Mouse (Mus musculus) lung, embryonic 14.5 days (tissue): ENCODE data around the gene Hs3st4. TPM values are rescaled to one million over a fixed set of nuclear protein-coding genes. Genes with fewer than 3 reads are reported as not detected.

Source experiments
- ATAC-seq: fragments of 200-750 bp; cut with Nextera tagmentation; 2 replicates; pipeline ENCODE4 v1.8.0; 2017; ENCODE audit warnings: mild to moderate bottlenecking, moderate TSS enrichment, moderate library complexity; ENCODE audit not compliant: insufficient read depth
- DNase-seq: peaks from one replicate; pipeline ENCODE4 v3.0.0-alpha.2; 2015
- H3K27ac ChIP-seq: fragments of 300-500 bp; sonication (generic); 2 replicates; pipeline ENCODE4 v1.5.1; 2014; ENCODE audit warnings: low read depth, mild to moderate bottlenecking, moderate library complexity
- H3K27me3 ChIP-seq: fragments of 300-500 bp; sonication (generic); 2 replicates; pipeline ENCODE4 v1.6.1; 2014; ENCODE audit warnings: low read length, control low read depth; ENCODE audit not compliant: insufficient read depth
- H3K36me3 ChIP-seq: fragments of 300-500 bp; sonication (generic); 2 replicates; pipeline ENCODE4 v1.6.1; 2014; ENCODE audit warnings: control low read depth; ENCODE audit not compliant: insufficient read depth
- H3K4me1 ChIP-seq: fragments of 300-500 bp; sonication (generic); 2 replicates; pipeline ENCODE4 v1.6.1; 2014; ENCODE audit warnings: antibody characterized with exemption, control low read depth; ENCODE audit not compliant: insufficient read depth
- H3K4me2 ChIP-seq: fragments of 300-500 bp; sonication (generic); 2 replicates; pipeline ENCODE4 v1.6.1; 2014; ENCODE audit warnings: mild to moderate bottlenecking
- H3K4me3 ChIP-seq: fragments of 300-500 bp; sonication (generic); 2 replicates; pipeline ENCODE4 v1.5.1; 2014; ENCODE audit warnings: low read depth, low read length
- H3K9ac ChIP-seq: fragments of 300-500 bp; sonication (generic); 2 replicates; pipeline ENCODE4 v1.6.1; 2014
- H3K9me3 ChIP-seq: fragments of 300-500 bp; sonication (generic); 2 replicates; pipeline ENCODE4 v1.6.1; 2016; ENCODE audit warnings: low read depth, low read length, control low read depth
- CTCF ChIP-seq: IDR thresholded peaks from 2 replicates; pipeline ENCODE4 v1.5.1; 2016; ENCODE audit warnings: antibody characterized with exemption, low read depth
- WGBS: fragments of 180-500 bp; shearing (Covaris S2); extraction: QIAGEN DNeasy Blood & Tissue Kit; methylation state at CpG from one replicate; pipeline ENCODE4 v1.1.7; 2014; 5-methylcytosine and 5-hydroxymethylcytosine counted together
- polyA plus RNA-seq: library from polyadenylated mRNA; unstranded; fragments of >200 nt; fragmentation: Nextera tagmentation; extraction: Ambion mirVana; gene quantifications from 2 replicates; pipeline ENCODE4 v1.2.1, GENCODE M21; 2014

The Hs3st4 gene
- polyA plus RNA-seq, 1 experiment from 2014 or later, result 0.05 TPM

GRCm38 (mm10) chr7:123982010-123982409, 659 bp upstream of the Hs3st4 start:
- Histone ChIP-seq H3K9ac (no peak overlapping the region), H3K36me3 (no peaks in the 10 kb centered on the region)

GRCm38 (mm10) chr7:123983177-123984046, 743 bp downstream of the Hs3st4 start:
- under 1% methylated on average over 77 of the region's 97 CpGs for WGBS
- 0 out of 2 replicates have a peak overlapping the region, but pooled peaks have one; percentile 13 for H3K9ac ChIP-seq
- DNase-seq, result peak; percentile 8

More at GRCm38 (mm10) chr7:123982010-123982409, 659 bp upstream of the Hs3st4 start:
- no peak for ATAC-seq
- peaks cover 63% of the 10 kb centered on the region for H3K27me3 ChIP-seq
- H3K4me1 ChIP-seq, result no peaks in the 10 kb centered on the region
- peak overlapping the region; percentile 47; the same call in 1 of the 2 replicates for H3K4me3 ChIP-seq
- no peaks in the 10 kb centered on the region for H3K9me3 ChIP-seq
- no peak for TF ChIP-seq CTCF
- H3K27ac ChIP-seq, result no peak overlapping the region
- DNase-seq, result no peak
- WGBS, result under 1% methylated on average over 5 of the region's 5 CpGs
- H3K4me2 ChIP-seq, result peak overlapping the region; percentile 95

GRCm38 (mm10) chr7:123992121-123992520, 9.5 kb downstream of the Hs3st4 start:
- 54% methylated on average over 3 of the region's 3 CpGs for WGBS

More at GRCm38 (mm10) chr7:123983177-123984046, 743 bp downstream of the Hs3st4 start:
- peak overlapping the region; percentile 47 for H3K4me3 ChIP-seq
- no peaks in the 10 kb centered on the region for H3K9me3 ChIP-seq
- ATAC-seq, result peak; percentile 38; the same call in 1 of the 2 replicates
- no peak overlapping the region for H3K27ac ChIP-seq
- no peaks in the 10 kb centered on the region for H3K36me3 ChIP-seq
- peaks cover 63% of the 10 kb centered on the region for H3K27me3 ChIP-seq
- H3K4me2 ChIP-seq, result peak overlapping the region; percentile 95
- H3K4me1 ChIP-seq, result no peaks in the 10 kb centered on the region
- TF ChIP-seq CTCF, result no peak

GRCm38 (mm10) chr7:123997266-123997665, 14.6 kb downstream of the Hs3st4 start:
- H3K9me3 ChIP-seq, result no peaks in the 10 kb centered on the region
- no peaks in the 10 kb centered on the region for H3K27me3 ChIP-seq
- no peaks in the 10 kb centered on the region for H3K36me3 ChIP-seq
- WGBS, result 39% methylated on average over 3 of the region's 3 CpGs
- no peaks in the 10 kb centered on the region for H3K4me1 ChIP-seq
- H3K4me2 ChIP-seq, result no peak overlapping the region
- no peak for TF ChIP-seq CTCF
- no peak overlapping the region for H3K4me3 ChIP-seq
- DNase-seq, result no peak
- no peak overlapping the region for H3K27ac ChIP-seq
- H3K9ac ChIP-seq, result no peak overlapping the region
- no peak for ATAC-seq

More at GRCm38 (mm10) chr7:123992121-123992520, 9.5 kb downstream of the Hs3st4 start:
- Histone ChIP-seq H3K4me1 (no peaks in the 10 kb centered on the region), H3K9ac (no peak overlapping the region), H3K36me3 (no peaks in the 10 kb centered on the region), H3K4me2 (no peak overlapping the region), H3K4me3 (no peak overlapping the region), H3K27me3 (no peaks in the 10 kb centered on the region), H3K27ac (no peak overlapping the region), H3K9me3 (no peaks in the 10 kb centered on the region)
- no peak for ATAC-seq
- DNase-seq, result no peak
- no peak for TF ChIP-seq CTCF

- TF ChIP-seq CTCF, result no peak
- ATAC-seq (no peak), DNase-seq (no peak)
- Histone ChIP-seq H3K9me3 (no peaks in the 10 kb centered on the region), H3K4me2 (no peak overlapping the region), H3K27me3 (no peaks in the 10 kb centered on the region), H3K36me3 (no peaks in the 10 kb centered on the region), H3K4me1 (no peaks in the 10 kb centered on the region), H3K4me3 (no peak overlapping the region), H3K27ac (no peak overlapping the region), H3K9ac (no peak overlapping the region)
- WGBS, result 41% methylated on average over 7 of the region's 7 CpGs
These were observed 15.9 kb downstream of the Hs3st4 start for GRCm38 (mm10) chr7:123998601-123999000.

GRCm38 (mm10) chr7:124026908-124027307, 44.2 kb downstream of the Hs3st4 start:
- no peak for DNase-seq

GRCm38 (mm10) chr7:124032236-124032635, 49.6 kb downstream of the Hs3st4 start:
- no peak overlapping the region for H3K4me3 ChIP-seq
- no peaks in the 10 kb centered on the region for H3K27me3 ChIP-seq
- TF ChIP-seq CTCF, result no peak
- H3K27ac ChIP-seq, result no peak overlapping the region
- ATAC-seq, result no peak
- no peaks in the 10 kb centered on the region for H3K9me3 ChIP-seq
- no peaks in the 10 kb centered on the region for H3K36me3 ChIP-seq
- DNase-seq, result peak; percentile 72
- no peaks in the 10 kb centered on the region for H3K4me1 ChIP-seq
- H3K4me2 ChIP-seq, result no peak overlapping the region
- H3K9ac ChIP-seq, result no peak overlapping the region
- 45% methylated on average over 2 of the region's 2 CpGs for WGBS

More at GRCm38 (mm10) chr7:124026908-124027307, 44.2 kb downstream of the Hs3st4 start:
- Histone ChIP-seq H3K36me3 (no peaks in the 10 kb centered on the region), H3K4me1 (no peaks in the 10 kb centered on the region), H3K4me3 (no peak overlapping the region), H3K9me3 (no peaks in the 10 kb centered on the region), H3K27me3 (no peaks in the 10 kb centered on the region), H3K27ac (no peak overlapping the region), H3K9ac (no peak overlapping the region), H3K4me2 (no peak overlapping the region)
- no peak for TF ChIP-seq CTCF
- 86% methylated on average over 5 of the region's 5 CpGs for WGBS
- ATAC-seq, result no peak
